Mouse (Mus musculus): ENCODE measurements around the gene Ephb4. TPM values are rescaled to one million over a fixed set of nuclear protein-coding genes. Genes with fewer than 3 reads are reported as not detected.

Gene Ephb4
- total RNA-seq, 2 experiments from 2014 or later, result 102 to 108 TPM

DNA sequence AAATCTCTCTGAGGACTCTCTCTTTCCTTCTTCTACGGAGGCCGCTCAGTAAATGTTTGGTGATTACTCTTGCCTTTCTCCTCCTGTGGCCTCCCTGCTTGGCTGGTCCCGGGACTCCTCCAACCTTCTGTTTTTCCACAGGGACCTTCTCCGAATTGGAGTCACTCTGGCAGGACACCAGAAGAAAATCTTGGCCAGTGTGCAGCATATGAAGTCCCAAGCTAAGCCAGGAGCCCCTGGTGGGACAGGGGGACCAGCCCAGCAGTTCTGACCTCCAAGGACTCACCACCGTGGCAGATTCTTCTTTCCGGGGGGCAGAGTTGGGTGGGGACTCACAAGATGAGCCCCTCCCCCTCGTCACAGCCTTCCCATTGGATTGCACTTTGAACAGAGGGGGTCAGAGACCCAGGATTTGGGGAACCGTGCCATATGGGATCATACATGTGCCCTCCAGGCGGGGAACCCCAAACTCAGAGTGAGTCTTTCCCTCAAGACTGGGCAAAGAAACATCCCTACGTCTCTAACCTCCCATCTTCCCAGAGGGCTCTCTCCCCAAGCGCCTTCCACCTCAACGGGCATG, 23.6 kb downstream of the Ephb4 start:
- DNase-seq, result peak; percentile 45

DNA sequence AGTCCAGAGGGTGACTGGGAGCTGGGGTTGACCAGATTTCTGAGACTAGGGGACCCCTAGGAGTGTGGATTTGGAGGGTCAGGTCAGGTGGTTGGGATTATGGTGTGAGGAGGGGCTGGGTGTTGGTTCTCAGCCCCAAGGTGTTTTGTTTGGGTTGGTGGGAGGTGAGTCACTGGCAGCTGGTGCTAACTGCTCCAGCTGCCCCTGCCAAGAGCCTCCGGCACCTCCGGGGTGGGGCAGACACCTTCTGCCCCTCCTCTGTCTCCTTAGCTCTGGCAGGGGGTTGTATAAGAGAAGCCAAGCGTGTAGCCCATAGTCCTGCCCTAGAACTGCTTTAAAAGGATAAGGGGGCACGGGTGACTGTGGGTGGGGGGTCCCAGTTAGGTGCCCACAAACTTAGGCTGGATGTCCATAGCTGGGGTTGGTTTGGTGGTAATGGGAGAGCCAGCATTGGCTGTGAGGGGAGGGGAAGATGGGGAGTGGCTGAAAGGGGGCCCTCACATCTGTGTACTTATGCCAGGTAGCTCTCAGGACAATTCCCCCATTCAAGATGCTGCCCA, 24.7 kb downstream of the Ephb4 start:
- no peak for DNase-seq

DNA sequence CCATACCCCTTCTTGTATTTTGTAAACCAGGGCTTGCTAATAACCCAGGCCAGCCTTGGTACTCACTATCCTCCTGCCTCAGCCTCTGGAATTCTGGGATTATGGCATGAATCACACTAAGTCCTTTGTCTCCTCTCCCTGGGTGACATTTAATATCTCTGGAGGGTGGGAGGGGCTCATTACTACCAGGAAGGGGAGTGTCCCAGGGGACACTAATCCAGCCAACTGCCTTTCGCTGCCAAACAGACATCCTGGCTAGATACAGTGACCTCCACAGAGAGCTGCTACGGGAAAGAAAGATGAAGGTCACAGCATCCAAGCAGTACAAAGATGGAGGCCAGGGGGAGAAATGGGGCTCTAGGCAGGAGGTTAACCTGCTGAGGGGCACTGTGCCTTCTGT, 25.7 kb downstream of the Ephb4 start:
- DNase-seq, result peak; percentile 77

DNA sequence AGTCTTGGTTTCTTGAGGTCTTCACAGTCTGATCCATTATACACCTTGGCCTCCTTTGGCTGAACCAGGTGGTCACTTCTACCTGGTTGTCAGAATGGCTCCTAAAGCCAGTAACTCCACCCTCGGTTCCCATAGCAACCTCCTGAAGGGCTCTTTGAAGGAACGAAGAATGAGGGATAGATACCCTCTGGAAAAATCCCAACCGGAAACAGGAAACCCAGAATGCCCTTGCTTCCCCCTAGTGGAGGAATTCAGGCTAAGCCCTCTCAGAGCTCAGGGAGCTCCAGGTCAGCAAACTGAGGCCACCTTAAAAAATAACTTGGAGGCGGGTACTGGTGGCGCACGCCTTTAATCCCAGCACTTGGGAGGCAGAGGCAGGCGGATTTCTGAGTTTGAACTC, 26.3 kb downstream of the Ephb4 start:
- peak; percentile 30 for DNase-seq

- no peak for DNase-seq
Measured at GRCm38 (mm10) chr5:137376722-137377121, 26.8 kb downstream of the Ephb4 start.

- peak; percentile 55 for DNase-seq
Measured at GRCm38 (mm10) chr5:137377176-137377575, 27.3 kb downstream of the Ephb4 start.

- DNase-seq, result peak; percentile 22
Measured at GRCm38 (mm10) chr5:137377603-137378002, 27.7 kb downstream of the Ephb4 start.

GRCm38 (mm10) chr5:137381152-137381551, 31.2 kb downstream of the Ephb4 start:
- peak; percentile 73 for DNase-seq

DNA sequence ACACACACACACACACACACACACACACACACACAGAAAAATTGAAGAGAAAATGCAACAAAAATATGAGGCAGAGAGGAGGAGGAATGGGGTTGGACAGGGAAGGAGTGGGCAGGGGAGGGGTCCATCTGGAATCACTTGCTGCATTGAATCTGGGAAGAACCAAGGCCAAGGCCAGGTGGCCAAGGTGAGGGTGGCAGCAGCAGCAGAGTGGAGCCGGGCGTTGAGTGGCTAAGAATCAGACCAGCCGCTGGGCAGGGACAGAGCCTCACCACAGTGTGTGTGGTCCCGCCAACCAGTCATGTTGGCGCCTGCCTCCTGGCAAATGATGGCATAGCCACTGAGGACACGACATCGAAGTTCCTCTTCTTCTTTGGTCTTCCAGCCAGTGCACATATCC, 33.5 kb downstream of the Ephb4 start:
- no peak for DNase-seq

DNA sequence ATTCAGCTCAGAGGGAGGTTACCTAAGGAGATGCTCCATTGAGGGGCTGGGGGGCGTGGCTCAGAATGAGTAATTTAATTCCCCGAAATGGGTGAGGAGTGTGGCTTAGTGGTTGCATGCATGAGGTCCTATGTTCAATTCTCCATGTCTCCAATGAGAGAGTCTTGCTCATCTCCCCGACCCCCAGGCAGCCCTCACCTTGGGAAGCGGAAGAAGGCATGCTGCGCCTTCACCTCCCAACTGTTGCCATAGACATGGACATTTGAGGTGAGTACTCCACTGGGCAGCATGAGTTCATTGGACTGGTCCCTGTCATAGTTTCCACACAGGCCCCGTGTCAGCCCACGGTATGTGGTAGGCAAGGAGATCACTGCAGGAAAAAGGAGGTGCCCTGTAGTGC, 36.8 kb downstream of the Ephb4 start:
- no peak for DNase-seq

- no peak for DNase-seq
Measured at GRCm38 (mm10) chr5:137391641-137392040, 41.7 kb downstream of the Ephb4 start.

GRCm38 (mm10) chr5:137394456-137394855, 44.5 kb downstream of the Ephb4 start:
- DNase-seq, result no peak

- DNase-seq, result no peak
Measured at GRCm38 (mm10) chr5:137404081-137404480, 54.2 kb downstream of the Ephb4 start.

DNA sequence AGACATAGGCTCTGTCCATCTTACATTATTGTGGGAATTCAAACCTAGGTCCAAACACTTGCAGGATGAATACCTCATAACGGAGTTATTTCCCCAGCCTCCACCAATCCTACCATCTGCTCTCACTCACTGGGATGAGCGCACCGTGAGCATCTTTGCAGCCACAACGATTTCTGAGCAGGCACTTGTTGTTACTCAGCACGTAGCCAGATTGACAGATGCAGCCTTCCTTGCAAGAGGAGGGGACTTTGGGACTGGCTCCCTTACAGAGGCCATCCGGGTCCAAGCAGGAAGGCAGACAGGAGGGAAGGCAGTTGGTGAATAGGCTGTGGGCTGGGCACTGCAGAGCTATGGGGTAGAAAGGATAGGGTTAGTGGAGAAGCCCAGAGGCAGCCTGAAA, 59.5 kb downstream of the Ephb4 start:
- no peak for DNase-seq

DNA sequence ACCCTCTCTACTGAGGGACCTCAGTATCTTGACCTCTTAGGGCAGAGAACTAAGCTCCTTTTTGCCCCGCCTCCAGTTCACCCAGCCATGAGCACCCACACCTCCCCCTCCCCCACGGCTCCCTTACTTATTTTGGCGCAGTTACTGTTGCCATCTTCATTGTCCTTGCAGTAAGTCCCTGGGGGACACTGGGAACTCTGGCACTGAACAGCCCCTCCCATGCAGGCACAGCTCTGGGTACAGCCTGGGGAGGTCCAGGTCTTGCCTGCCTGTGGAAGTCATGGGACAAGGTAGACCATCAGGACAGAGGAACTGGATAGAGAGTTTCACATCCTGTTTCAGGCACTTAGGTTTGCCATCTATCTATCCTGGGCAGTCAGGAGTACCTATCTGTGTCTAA, 60.2 kb downstream of the Ephb4 start:
- DNase-seq, result no peak

- no peak for DNase-seq
Measured at GRCm38 (mm10) chr5:137410549-137410948, 60.6 kb downstream of the Ephb4 start.

DNA sequence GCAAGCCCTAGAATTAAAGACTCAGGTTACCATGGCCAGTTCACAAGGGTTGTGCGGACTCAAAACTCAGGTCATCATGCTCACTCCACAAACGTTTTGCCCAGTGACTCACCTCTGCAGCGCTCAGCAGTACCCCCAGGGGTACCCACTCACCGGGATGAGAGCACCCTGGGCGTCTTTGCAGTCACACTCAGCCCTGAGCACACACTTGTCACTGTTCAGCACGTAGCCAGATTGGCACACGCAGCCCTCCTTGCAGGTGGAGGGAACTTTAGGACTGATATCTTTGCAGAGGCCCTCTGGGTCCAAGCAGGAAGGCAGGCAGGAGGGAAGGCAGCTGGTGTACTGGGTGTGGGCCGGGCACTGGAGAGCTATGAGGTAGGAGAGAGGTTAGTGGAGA, 61.3 kb downstream of the Ephb4 start:
- DNase-seq, result no peak

DNA sequence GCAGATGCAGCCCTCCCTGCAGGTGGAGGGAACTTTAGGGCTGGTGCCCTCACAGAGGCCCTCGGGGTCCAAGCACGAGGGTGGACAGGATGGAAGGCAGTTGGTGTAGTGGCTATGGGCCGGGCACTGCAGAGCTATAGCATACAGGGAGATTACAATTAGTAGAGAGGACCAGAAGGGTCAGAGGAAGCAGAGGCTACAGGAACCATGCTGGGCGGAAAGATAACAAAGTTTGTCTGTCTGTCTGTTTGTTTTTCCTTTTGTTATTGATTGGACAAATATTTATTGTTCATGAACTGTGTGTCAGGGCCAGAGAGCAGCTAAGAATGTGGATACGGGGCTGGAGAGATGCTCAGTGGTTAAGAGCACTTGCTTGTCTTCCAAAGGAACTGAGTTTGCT, 64.3 kb downstream of the Ephb4 start:
- DNase-seq, result no peak

DNA sequence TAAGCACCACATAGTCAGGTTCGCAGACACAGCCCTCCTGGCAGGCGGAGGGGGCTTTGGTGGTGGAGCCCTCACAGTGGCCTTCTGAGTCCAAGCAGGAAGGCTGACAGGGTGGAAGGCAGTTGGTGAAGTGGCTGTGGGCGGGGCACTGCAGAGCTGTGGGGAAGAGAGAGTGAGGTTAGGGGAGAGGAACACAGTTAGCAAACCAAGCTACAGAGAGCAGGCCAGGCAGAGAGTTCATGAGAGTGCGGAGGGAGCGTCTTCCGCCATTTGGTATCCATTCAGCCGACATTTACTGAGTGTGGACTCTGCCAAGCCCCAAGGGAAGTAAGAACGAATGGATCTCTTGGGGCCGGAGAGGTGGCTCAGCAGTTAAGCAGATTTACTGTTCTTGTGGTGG, 69.2 kb downstream of the Ephb4 start:
- no peak for DNase-seq

DNA sequence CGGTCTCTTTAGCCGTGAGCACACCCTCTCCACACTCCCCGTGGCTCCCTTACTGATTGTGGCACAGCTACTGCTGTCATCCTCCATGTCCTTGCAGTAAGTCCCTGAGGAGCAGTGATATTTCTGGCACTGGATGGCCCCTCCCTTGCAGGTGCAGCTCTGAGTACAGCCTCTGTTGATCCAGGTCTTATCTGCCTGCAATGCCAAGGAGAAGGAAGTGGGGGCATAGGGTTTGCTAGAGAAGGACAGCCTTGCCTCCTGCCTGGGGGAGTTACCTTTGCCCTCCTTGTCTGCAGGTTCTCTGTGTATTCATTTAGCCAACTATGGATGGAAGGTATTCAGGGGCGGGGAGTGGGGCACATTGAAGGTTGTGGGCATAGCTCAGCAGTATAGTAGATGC, 69.9 kb downstream of the Ephb4 start:
- DNase-seq, result no peak

DNA sequence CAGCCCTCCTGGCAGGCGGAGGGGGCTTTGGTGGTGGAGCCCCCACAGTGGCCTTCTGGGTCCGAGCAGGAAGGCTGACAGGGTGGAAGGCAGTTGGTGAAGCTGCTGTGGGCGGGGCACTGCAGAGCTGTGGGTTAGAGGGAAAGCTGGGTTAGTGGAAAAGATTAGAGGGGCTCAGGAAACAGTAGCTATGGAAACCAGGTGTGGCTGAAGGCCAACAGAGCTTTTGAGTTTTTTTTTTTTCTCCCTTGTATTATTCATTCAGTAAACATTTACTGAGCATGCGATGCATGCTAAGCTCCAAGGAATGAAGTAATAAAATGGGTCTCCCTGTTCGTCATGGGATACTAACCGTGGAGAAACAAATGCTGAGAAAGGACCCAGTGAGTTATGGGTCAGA, 75.7 kb downstream of the Ephb4 start:
- no peak for DNase-seq
